Mouse (Mus musculus): ENCODE measurements around the gene Jph4.

Jph4 gene

DNA sequence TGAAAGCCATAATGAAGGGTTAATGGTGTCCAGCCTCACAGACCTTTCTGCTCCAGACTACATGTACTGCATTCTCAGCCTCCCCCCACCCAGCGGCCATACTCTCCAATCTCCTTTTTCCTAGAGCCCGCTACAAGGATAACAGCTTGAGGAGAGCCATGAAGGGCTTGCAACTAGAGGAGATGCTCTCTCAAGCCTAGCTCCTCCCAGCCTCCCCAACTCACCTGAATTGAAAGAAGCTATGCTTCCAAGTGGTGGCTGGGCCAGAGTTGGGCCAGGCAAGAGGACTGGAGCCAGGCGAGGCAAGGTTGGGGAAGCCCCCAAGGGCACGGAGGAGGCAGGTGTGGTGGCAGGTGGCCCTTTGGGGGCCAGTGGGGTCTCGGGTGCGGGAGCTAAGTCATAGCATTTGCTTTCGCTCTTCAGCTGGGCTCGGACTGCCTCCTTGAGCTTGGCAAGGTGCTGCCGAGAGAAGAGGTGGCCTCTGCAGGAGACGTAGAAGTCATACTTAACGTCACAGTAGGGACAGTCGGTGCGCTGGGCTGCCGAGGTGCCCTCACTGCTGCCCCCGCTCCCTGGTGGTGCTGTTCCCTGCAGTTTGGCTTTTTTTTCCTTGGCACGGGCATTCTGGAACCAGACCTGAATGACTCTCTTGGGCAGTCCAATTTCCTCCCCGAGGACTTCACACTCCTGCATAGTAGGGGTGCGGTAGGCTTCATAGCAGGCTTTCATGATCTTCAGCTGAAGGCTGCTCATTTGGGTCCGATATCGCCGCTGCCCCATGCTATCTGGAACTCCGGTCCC lies 53.0 kb downstream of the Jph4 start:
- no peak for DNase-seq (ENCODE audit: low read depth)

DNA sequence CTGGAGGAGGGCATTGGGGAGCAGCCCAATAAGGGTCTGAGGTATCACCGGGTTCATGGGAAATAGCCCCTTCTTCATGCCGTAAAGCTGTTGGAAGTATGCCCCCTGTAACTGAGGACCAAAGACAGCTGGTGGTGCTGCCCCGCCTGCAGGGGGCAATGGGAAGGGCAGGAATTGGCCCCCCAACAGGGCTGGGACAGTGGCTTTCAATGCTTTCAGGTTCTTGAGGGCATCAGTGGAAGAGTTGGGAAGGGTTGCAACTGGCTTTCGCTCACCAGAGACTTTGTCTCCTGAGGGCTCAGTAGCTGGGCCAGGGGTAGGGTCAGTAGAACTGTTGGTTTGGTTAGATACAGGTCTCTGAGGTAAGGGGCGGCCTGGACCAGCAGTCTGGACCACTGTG lies 53.6 kb downstream of the Jph4 start:
- no peak for DNase-seq (ENCODE audit: low read depth)

DNA sequence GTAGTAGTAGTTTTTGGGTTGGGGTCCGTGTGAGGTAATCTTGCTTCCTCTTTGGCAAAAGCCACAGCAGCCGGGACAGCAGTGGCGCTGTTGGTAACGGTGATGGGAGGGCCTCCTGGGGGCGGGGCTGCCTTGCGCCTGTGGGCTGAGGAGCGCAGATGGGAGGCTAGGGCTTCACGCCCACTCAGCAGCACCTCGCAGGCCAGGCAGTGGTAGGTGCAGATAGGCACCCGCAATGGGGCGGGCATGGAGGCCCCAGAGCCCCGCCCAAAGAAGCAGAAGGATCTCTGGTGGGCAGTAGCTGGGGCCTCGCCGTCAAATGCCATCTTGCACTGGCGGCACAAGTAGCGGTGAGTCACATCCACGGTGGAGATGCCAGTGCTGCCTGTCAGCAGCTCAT lies 54.1 kb downstream of the Jph4 start:
- no peak for DNase-seq (ENCODE audit: low read depth)

DNA sequence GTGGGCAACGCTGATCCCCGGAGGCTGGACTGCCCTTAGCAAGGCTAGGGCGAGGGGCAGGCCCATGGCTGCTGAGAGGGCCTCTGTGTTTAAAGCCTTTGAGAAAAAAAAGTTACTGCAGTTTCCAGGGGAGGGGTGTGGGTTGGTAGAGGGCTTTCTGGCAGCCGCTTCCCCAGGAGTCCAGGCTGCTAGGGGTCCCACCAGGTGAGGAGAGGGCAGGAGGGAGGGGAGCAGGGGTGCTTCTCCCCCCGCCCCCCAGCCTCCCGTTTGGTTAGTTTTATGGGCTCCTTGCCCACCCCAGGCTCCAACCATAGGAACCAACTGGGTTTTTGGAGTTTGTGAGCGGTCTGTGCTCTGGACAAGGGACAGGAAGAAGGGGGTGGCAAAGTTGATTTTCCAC lies 54.9 kb downstream of the Jph4 start:
- DNase-seq (ENCODE audit: low read depth) = no peak

DNA sequence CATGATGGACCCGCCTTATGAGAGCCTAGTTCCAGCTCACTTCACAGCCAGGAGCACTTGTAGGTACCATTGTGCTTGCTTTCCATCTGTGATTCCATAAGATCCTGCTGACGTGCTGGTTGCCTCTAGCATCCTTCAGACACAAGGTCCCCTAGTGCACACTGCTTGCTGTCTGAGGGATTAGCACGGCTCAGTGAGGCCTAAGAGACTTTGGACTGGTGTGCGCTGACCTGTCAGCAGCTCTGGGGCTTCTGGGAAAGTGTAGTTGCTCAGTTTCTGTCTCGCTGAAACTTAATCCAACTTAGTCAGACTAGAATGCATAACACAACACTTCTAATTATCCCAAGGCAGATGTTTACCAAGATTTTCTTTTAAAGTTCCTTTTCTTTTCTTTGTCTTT lies 56.8 kb downstream of the Jph4 start:
- DNase-seq (ENCODE audit: low read depth) = no peak

DNA sequence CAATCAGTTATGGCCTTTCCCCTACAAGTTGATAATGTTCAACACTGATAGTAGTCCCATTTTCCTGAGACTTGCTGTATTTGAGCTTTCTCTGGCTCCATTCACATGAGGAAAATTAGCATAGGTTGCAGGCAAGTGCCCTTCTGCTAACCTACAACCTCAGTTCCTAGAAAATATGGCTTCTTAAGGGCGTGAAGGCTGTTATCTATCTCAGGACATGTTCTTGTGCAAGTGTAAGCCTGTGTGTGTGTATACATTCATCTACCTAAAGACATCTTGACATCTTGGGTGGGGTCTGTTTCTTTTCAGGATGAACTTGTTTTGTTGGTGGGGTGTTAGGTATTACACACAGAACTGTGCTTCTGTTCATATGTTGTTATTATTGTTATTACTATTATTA lies 57.7 kb downstream of the Jph4 start:
- DNase-seq (ENCODE audit: low read depth) = no peak
